Mouse (Mus musculus): ENCODE results near the gene Hmg20b.

Hmg20b gene

GRCm38 (mm10) chr10:81378553-81379182 is 28.4 kb upstream of the Hmg20b start:
- in situ Hi-C loops (cut with MboI, MseI) = no loop called here

GRCm38 (mm10) chr10:81377793-81378552 is 27.7 kb upstream of the Hmg20b start, which contains the start of gene Fzr1:
Gene Fzr1, minus strand, starts transcription at chr10:81378516.
- in situ Hi-C loops (cut with MboI, MseI) = no loop called here

GRCm38 (mm10) chr10:81377362-81377664 is 27.0 kb upstream of the Hmg20b start:
- in situ Hi-C loops (cut with MboI, MseI) = no loop called here

- in situ Hi-C loops (cut with MboI, MseI) = no loop called here
These were observed 26.5 kb upstream of the Hmg20b start for GRCm38 (mm10) chr10:81376561-81377361.

GRCm38 (mm10) chr10:81375322-81375721 is 25.0 kb upstream of the Hmg20b start:
- in situ Hi-C loops (cut with MboI, MseI) = no loop called here

- in situ Hi-C loops (cut with MboI, MseI) = no loop called here
These were observed 16.9 kb upstream of the Hmg20b start for GRCm38 (mm10) chr10:81367207-81367495.

GRCm38 (mm10) chr10:81366477-81367206 is 16.4 kb upstream of the Hmg20b start:
- in situ Hi-C loops (cut with MboI, MseI) = no loop called here

- in situ Hi-C loops (cut with MboI, MseI) = no loop called here
These were observed 15.6 kb upstream of the Hmg20b start, which contains the start of gene 4930404N11Rik for GRCm38 (mm10) chr10:81365672-81366476. Gene 4930404N11Rik, minus strand, starts transcription at chr10:81365816.

GRCm38 (mm10) chr10:81365073-81365472 is 14.8 kb upstream of the Hmg20b start:
- in situ Hi-C loops (cut with MboI, MseI) = no loop called here

- in situ Hi-C loops (cut with MboI, MseI) = no loop called here
These were observed 14.4 kb upstream of the Hmg20b start for GRCm38 (mm10) chr10:81364666-81365065.

GRCm38 (mm10) chr10:81363436-81364346 is 13.4 kb upstream of the Hmg20b start:
- in situ Hi-C loops (cut with MboI, MseI) = no loop called here

- in situ Hi-C loops (cut with MboI, MseI) = no loop called here
These were observed 12.2 kb upstream of the Hmg20b start for GRCm38 (mm10) chr10:81362336-81362949.

- in situ Hi-C loops (cut with MboI, MseI) = no loop called here
These were observed 10.4 kb upstream of the Hmg20b start for GRCm38 (mm10) chr10:81360721-81361120.

GRCm38 (mm10) chr10:81358841-81359240 is 8.6 kb upstream of the Hmg20b start:
- in situ Hi-C loops (cut with MboI, MseI) = no loop called here

- in situ Hi-C loops (cut with MboI, MseI) = no loop called here
These were observed 7.9 kb upstream of the Hmg20b start for GRCm38 (mm10) chr10:81358209-81358608.

- in situ Hi-C loops (cut with MboI, MseI) = no loop called here
These were observed 6.9 kb upstream of the Hmg20b start, which contains the start of gene Mfsd12 for GRCm38 (mm10) chr10:81356991-81357844. Gene Mfsd12, plus strand, starts transcription at chr10:81357491.

- in situ Hi-C loops (cut with MboI, MseI) = no loop called here
These were observed 6.2 kb upstream of the Hmg20b start for GRCm38 (mm10) chr10:81356352-81356990.

- in situ Hi-C loops (cut with MboI, MseI) = no loop called here
These were observed 5.3 kb upstream of the Hmg20b start for GRCm38 (mm10) chr10:81355533-81355932.
